In genomic region chr14:124485261-124485660, GRCm38 (mm10) we compare ENCODE assay signal across 11 mouse cellular contexts.
"Had no signal": no experiment of that assay in that cellular context is flagged by ENCODE, and none has a peak within 500 bp of the region (broad histone marks: within the 10 kb centered on the region; RNA-seq: fewer than 3 reads in every experiment).

No protein-coding gene starts in this region.

- H3K27ac ChIP-seq: intestine, embryonic 15.5 days; limb, embryonic 10.5 days; liver, embryonic 15.5 days; midbrain, embryonic 15.5 days; neural tube, embryonic 12.5 days had no signal

- H3K4me2 ChIP-seq: intestine, embryonic 15.5 days; liver, embryonic 15.5 days; midbrain, embryonic 15.5 days; neural tube, embryonic 12.5 days had no signal

- H3K4me1 ChIP-seq: intestine, embryonic 15.5 days; limb, embryonic 10.5 days; liver, embryonic 15.5 days; midbrain, embryonic 15.5 days; neural tube, embryonic 12.5 days had no signal

- H3K36me3 ChIP-seq: intestine, embryonic 15.5 days; limb, embryonic 10.5 days; liver, embryonic 15.5 days; midbrain, embryonic 15.5 days; neural tube, embryonic 12.5 days had no signal

- ATAC-seq: intestine, embryonic 15.5 days; midbrain, embryonic 15.5 days had no signal

- H3K9ac ChIP-seq: intestine, embryonic 15.5 days; liver, embryonic 15.5 days; midbrain, embryonic 15.5 days; neural tube, embryonic 12.5 days had no signal

- DNase-seq: kidney, adult 8-10 months; kidney, postnatal 25 days; layer of hippocampus, adult 9-11 months; retina, postnatal 1 day; right cerebral cortex, postnatal 25 days; thymus, postnatal 36 days had no signal

- H3K4me3 ChIP-seq: intestine, embryonic 15.5 days; limb, embryonic 10.5 days; liver, embryonic 15.5 days; midbrain, embryonic 15.5 days; neural tube, embryonic 12.5 days had no signal

- H3K27me3 ChIP-seq: intestine, embryonic 15.5 days; liver, embryonic 15.5 days; midbrain, embryonic 15.5 days; neural tube, embryonic 12.5 days had no signal

- H3K9me3 ChIP-seq: intestine, embryonic 15.5 days; limb, embryonic 10.5 days; liver, embryonic 15.5 days; midbrain, embryonic 15.5 days; neural tube, embryonic 12.5 days had no signal
